Mouse (Mus musculus) embryonic facial prominence, embryonic 11.5 days (tissue): Measurements from ENCODE around the gene Tubg1. TPM values are rescaled to one million over a fixed set of nuclear protein-coding genes. Genes with fewer than 3 reads are reported as not detected.

ENCODE experiments used
- ATAC-seq: fragments of 200-750 bp; cut with Nextera tagmentation; replicated peaks from 2 replicates; pipeline ENCODE4 v1.8.0; 2017; ENCODE audit warnings: low read depth; ENCODE audit not compliant: insufficient number of reproducible peaks, low FRiP score, low TSS enrichment
- DNase-seq: peaks from one replicate; pipeline ENCODE4 v3.0.0-alpha.2; 2015; ENCODE audit warnings: low spot score
- H3K27ac ChIP-seq: fragments of 300-500 bp; sonication (generic); replicated peaks from 2 replicates; pipeline ENCODE4 v1.5.1; 2014; ENCODE audit warnings: mild to moderate bottlenecking, low read depth, low read length, control low read depth
- H3K27me3 ChIP-seq: fragments of 300-500 bp; sonication (generic); 2 replicates; pipeline ENCODE4 v1.6.1; 2014; ENCODE audit warnings: mild to moderate bottlenecking, low read length, moderate library complexity, mixed read lengths; ENCODE audit not compliant: control insufficient read depth, insufficient read depth
- H3K36me3 ChIP-seq: fragments of 300-500 bp; sonication (generic); replicated peaks from 2 replicates; pipeline ENCODE4 v1.6.1; 2014; ENCODE audit warnings: low read depth, mild to moderate bottlenecking, low read length, moderate library complexity, mixed read lengths; ENCODE audit not compliant: control insufficient read depth, insufficient read depth
- H3K4me1 ChIP-seq: fragments of 300-500 bp; sonication (generic); 2 replicates; pipeline ENCODE4 v1.6.1; 2014; ENCODE audit warnings: low read length, mixed read lengths; ENCODE audit not compliant: control insufficient read depth, insufficient read depth
- H3K4me2 ChIP-seq: fragments of 300-500 bp; sonication (generic); 2 replicates; pipeline ENCODE4 v1.6.1; 2014; ENCODE audit warnings: low read depth, mild to moderate bottlenecking, control low read depth, low read length, moderate library complexity
- H3K4me3 ChIP-seq: fragments of 300-500 bp; sonication (generic); 2 replicates; pipeline ENCODE4 v1.5.1; 2014; ENCODE audit warnings: low read depth, low read length, control low read depth
- H3K9ac ChIP-seq: fragments of 300-500 bp; sonication (generic); replicated peaks from 2 replicates; pipeline ENCODE4 v1.6.1; 2014; ENCODE audit warnings: mild to moderate bottlenecking, control low read depth, low read length
- H3K9me3 ChIP-seq: fragments of 300-500 bp; sonication (generic); replicated peaks from 2 replicates; pipeline ENCODE4 v1.6.1; 2016; ENCODE audit warnings: mild to moderate bottlenecking, low read length, inconsistent platforms, mixed read lengths; ENCODE audit not compliant: control insufficient read depth
- WGBS: fragments of 180-500 bp; shearing (Covaris S2); extraction: QIAGEN DNeasy Blood & Tissue Kit; methylation state at CpG from one replicate; pipeline ENCODE4 v1.1.7; 2014; 5-methylcytosine and 5-hydroxymethylcytosine counted together
- polyA plus RNA-seq: library from polyadenylated mRNA; unstranded; fragments of >200 nt; fragmentation: Nextera tagmentation; extraction: Ambion mirVana; gene quantifications from 2 replicates; pipeline ENCODE4 v1.2.1, GENCODE M21; 2014

Tubg1 gene
- polyA plus RNA-seq, 1 experiment from 2014 or later, result 91.6 TPM

DNA sequence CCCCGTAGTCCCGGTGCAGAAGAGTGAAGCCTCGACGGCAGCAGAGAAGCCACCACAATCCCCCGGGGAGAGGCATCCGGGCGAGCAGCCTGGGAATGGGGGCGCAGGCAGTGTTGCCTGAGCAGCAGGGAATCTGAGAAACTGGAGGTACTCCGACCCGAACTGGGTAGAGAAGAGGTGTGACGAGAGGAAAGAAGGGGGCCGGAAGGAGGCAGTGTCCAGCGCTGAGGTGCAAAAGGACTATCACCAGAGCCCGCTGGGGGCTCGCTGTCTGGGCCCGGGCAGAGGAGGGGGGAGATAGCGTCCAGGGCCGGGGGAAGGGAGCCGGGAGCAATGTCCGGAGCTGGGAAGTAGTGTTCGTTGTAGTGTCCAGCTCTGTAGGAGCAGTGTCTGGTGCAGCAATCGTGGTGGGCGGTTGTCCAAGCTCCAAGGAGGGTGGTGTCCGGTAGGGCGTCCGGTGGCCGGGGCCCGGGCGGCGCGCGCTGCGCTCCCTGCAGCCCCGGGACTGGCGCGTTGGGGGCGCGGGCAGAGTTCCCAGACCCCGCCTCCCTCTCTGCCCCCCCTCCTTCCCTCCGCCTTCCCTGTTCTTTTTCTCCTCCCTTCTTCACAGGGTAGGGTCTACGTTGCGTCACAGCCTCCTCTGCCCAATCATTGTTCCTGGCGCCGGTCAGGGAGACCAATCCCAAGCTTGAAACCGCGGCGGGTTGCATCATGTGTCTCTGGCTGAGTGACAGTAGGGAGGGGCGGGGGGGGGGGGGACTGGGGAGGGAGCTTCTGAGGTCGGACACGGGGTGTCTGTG lies 51.3 kb downstream of the Tubg1 start, which contains the start of gene Plekhh3:
TSS of gene Plekhh3 (minus strand) at position 541 of the 800 bp plus-strand sequence.
- DNase-seq (peak; percentile 98), ATAC-seq (peak; percentile 90)
- 0 out of 2 replicates have a peak within 1 kb of the TSS, but pooled peaks have one; percentile 35 for H3K27ac ChIP-seq
- no peaks in the 10 kb centered on the region for H3K36me3 ChIP-seq
- H3K27me3 ChIP-seq, result peaks cover 65% of the 10 kb centered on the region
- peak within 1 kb of the TSS; percentile 88 for H3K4me2 ChIP-seq
- H3K4me3 ChIP-seq, result peak within 1 kb of the TSS; percentile 70
- WGBS, result under 1% methylated on average over 49 of the region's 50 CpGs
- peak within 1 kb of the TSS; percentile 58 for H3K9ac ChIP-seq
- peaks cover 18% of the 10 kb centered on the region for H3K4me1 ChIP-seq
- H3K9me3 ChIP-seq, result no peaks in the 10 kb centered on the region

DNA sequence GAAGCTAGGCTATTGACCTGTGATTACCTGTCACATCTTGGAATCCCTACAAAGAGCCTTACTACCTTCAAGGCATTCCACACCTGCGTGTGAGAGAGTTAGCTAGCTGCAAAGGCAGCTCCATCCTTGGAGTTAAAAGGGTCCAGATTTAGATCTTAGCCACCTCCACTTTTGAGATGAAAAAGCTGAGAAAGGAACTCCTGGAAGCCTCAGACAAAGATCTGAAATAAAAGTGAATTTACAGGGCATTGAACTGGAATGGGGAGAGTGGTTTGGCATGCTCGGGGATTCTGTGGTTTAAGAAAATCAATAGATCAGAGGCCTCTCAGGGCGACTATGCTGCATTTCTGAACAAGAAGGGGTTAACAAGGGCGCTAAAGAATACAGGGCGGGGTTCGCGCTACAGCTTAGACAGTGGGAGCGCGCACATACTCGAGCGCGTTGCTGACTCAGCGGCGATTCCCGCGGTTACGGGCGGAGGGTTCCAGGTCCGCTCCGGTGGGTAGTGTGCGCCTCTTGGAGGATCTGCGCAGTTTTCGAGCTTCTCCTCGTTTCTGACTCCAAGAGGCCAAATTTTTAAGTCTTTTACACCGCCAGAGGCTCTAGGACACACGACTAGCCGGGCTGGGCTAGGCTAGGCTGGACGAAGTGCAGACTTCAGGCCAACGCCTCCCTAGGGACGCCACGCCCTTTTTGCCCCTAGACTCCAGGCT lies 52.1 kb downstream of the Tubg1 start:
- Histone ChIP-seq H3K9ac (peak overlapping the region; percentile 44), H3K27ac (0 out of 2 replicates have a peak overlapping the region, but pooled peaks have one; percentile 35), H3K4me3 (peak overlapping the region; percentile 42), H3K4me1 (peaks cover 18% of the 10 kb centered on the region), H3K4me2 (peak overlapping the region; percentile 81), H3K36me3 (no peaks in the 10 kb centered on the region), H3K9me3 (no peaks in the 10 kb centered on the region), H3K27me3 (peaks cover 66% of the 10 kb centered on the region)
- WGBS, result under 1% methylated on average over 31 of the region's 31 CpGs
- ATAC-seq (peak; percentile 40; the same call in 1 of the 2 replicates), DNase-seq (peak; percentile 91)

DNA sequence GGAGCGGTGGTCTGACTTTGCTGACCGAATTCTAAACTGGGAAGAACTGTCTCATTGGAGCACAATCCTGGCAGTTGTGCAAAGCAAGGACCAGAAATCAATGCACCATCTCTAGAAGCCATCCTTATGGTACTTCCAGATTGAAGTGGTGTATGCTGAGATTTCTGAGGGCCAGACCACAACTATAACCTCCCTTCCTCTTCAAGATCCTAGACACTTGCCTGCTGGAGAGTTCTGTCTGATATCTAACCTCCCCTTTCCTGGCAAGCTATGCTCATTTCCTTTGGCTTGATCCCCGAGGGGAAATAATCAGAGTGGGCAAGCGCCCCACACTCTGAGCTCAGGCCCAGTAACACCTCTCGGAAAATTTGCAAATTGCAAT lies 52.7 kb downstream of the Tubg1 start:
- Histone ChIP-seq H3K4me3 (peak overlapping the region; percentile 42), H3K36me3 (no peaks in the 10 kb centered on the region), H3K9ac (peak overlapping the region; percentile 44), H3K9me3 (no peaks in the 10 kb centered on the region), H3K27ac (no peak overlapping the region), H3K4me1 (peaks cover 18% of the 10 kb centered on the region), H3K27me3 (peaks cover 66% of the 10 kb centered on the region), H3K4me2 (peak overlapping the region; percentile 81)
- DNase-seq (no peak), ATAC-seq (no peak)
- 11% methylated on average over 5 of the region's 5 CpGs for WGBS

DNA sequence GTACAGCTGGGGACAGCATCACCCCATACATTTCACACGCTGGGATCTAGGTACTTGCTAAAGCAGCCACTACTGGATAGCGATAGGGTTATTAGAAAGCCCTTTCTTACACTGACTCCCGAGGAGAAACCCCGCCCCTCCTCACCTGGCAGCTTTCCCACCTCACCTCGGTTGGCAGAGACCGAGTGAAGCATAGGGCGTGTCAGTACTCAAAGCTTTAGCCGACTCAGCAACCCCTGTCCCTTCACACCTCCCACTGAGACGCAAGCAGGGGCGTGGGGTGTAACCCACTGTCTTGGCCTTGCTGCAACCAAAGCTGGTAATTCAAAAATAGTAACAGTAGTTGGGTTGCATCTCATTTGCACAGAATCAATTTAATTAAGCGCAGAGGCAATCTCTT lies 53.4 kb downstream of the Tubg1 start:
- ATAC-seq (no peak), DNase-seq (no peak)
- Histone ChIP-seq H3K9ac (no peak overlapping the region), H3K4me2 (no peak overlapping the region), H3K27ac (no peak overlapping the region), H3K4me3 (no peak overlapping the region), H3K36me3 (no peaks in the 10 kb centered on the region), H3K4me1 (peaks cover 18% of the 10 kb centered on the region), H3K9me3 (no peaks in the 10 kb centered on the region), H3K27me3 (peaks cover 62% of the 10 kb centered on the region)
- WGBS, result 4% methylated on average over 11 of the region's 11 CpGs

DNA sequence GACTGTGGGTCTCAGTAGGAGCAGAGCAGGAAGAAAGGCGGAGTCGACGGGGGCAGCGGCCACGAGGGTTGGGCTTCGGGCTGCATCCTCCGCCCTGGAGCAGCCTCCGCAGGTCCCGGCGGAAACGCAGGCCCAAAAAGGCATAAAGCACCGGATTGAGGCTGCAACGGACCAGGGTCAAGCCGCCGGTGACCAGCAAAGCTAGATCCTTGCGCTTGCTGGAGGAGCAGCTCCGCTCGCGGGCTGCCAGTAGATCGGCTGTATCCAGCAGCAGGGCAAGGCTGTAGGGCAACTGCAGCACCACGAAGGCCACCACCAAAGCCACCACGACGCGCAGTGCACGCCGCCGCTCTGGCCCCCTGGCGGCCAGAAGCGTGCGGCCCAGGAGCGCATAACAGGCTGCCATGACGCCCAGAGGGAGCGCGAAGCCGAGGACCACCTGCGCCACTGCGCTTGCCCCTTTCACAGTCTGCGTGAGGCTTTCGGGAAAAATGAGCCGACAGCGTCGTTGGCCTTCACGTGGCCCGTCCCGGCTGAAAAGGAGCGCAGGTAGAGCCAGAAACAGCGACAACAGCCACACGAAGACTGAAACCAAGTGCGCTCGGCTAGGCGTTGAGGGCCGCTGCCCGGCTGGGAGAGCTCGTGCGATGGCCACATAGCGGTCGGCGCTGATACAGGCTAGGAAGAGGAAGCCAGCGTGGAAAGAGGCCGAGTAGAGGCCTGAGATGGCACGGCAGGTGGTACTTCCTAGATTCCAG lies 54.1 kb downstream of the Tubg1 start:
- Histone ChIP-seq H3K9ac (peak overlapping the region; percentile 38), H3K27ac (no peak overlapping the region), H3K36me3 (no peaks in the 10 kb centered on the region), H3K27me3 (peaks cover 58% of the 10 kb centered on the region), H3K9me3 (no peaks in the 10 kb centered on the region), H3K4me3 (peak overlapping the region; percentile 11), H3K4me1 (peaks cover 18% of the 10 kb centered on the region), H3K4me2 (peak overlapping the region; percentile 69)
- ATAC-seq (peak; percentile 65), DNase-seq (peak; percentile 90)
- under 1% methylated on average over 61 of the region's 61 CpGs for WGBS

DNA sequence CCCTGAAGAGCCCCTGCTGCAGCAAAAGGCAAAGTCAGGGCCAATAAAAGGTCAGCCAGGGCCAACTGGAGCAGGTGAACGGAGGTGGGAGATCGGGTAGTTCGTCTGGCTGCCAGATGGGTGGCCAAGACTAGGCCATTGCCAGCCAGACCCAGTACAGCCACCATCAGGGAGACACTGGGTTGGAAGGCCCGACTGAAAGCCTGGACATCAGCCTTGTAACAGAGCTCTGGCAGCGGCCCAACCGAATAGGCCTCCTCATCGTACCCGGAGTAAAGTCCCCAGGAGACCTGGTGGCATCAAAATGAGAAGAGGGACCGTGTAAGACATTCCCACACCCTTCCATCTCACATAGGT lies 54.6 kb downstream of the Tubg1 start:
- peak overlapping the region; percentile 11; the same call in 1 of the 2 replicates for H3K4me3 ChIP-seq
- ATAC-seq, result no peak
- no peak overlapping the region for H3K27ac ChIP-seq
- peak overlapping the region; percentile 38 for H3K9ac ChIP-seq
- H3K27me3 ChIP-seq, result peaks cover 54% of the 10 kb centered on the region
- 26% methylated on average over 9 of the region's 9 CpGs for WGBS
- DNase-seq, result no peak
- H3K9me3 ChIP-seq, result no peaks in the 10 kb centered on the region
- no peaks in the 10 kb centered on the region for H3K36me3 ChIP-seq
- peak overlapping the region; percentile 69 for H3K4me2 ChIP-seq
- H3K4me1 ChIP-seq, result peaks cover 18% of the 10 kb centered on the region

DNA sequence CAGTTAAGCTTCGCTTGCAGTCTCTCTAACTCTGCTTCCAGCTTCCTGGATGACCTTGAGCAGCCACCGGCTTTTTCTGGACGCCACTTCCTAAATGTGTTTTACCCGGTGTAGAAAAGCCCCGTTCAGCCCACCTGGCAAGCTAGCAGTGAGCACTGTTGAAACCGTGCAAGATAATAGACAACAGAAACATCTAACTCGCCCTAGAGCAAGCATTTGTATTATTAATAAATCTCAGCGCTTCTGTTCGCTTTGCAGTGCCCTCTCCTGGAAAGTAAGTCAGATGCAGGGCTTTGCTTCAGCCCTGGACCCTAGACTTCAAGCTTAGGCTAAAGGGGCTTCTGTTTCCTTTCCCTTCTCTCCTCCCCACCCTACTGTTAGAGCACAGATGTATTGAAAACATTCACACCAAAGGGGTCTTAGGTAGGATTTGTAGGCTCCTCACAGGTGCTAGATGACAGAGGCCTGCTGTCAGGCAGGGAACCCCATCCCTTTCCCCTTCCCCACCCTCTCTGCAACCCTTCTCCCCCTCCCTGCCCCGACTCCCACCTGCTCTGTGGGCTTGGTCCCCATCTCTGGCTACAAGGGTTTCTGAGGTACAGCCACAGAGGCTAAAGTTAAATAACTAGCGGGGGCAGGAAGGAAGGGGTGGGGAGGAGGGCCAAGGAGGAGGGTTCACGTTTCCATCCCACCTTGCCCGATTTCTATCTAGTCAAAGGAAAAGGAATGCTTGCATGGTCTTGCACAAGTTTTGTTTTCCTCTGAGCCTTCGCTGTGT lies 55.3 kb downstream of the Tubg1 start, which contains the start of gene Ccr10:
TSS of gene Ccr10 (minus strand) at position 593 of the 778 bp plus-strand sequence.
- no peak for ATAC-seq
- peak within 1 kb of the TSS; percentile 69 for H3K4me2 ChIP-seq
- H3K27me3 ChIP-seq, result peaks cover 51% of the 10 kb centered on the region
- peak within 1 kb of the TSS; percentile 38 for H3K9ac ChIP-seq
- no peak within 1 kb of the TSS for H3K27ac ChIP-seq
- no peaks in the 10 kb centered on the region for H3K36me3 ChIP-seq
- WGBS, result 24% methylated on average over 14 of the region's 14 CpGs
- no peaks in the 10 kb centered on the region for H3K9me3 ChIP-seq
- peak within 1 kb of the TSS; percentile 26 for H3K4me3 ChIP-seq
- peak; percentile 59 for DNase-seq
- H3K4me1 ChIP-seq, result peaks cover 15% of the 10 kb centered on the region
